Mouse (Mus musculus): Measurements from ENCODE around the gene Thoc5. TPM values are rescaled to one million over a fixed set of nuclear protein-coding genes. Genes with fewer than 3 reads are reported as not detected.

The Thoc5 gene
- 7.8 and 8.3 TPM in 2 replicates for polyA plus RNA-seq (2015; fragmentation: Nextera tagmentation; extraction: Ambion mirVana)

DNA sequence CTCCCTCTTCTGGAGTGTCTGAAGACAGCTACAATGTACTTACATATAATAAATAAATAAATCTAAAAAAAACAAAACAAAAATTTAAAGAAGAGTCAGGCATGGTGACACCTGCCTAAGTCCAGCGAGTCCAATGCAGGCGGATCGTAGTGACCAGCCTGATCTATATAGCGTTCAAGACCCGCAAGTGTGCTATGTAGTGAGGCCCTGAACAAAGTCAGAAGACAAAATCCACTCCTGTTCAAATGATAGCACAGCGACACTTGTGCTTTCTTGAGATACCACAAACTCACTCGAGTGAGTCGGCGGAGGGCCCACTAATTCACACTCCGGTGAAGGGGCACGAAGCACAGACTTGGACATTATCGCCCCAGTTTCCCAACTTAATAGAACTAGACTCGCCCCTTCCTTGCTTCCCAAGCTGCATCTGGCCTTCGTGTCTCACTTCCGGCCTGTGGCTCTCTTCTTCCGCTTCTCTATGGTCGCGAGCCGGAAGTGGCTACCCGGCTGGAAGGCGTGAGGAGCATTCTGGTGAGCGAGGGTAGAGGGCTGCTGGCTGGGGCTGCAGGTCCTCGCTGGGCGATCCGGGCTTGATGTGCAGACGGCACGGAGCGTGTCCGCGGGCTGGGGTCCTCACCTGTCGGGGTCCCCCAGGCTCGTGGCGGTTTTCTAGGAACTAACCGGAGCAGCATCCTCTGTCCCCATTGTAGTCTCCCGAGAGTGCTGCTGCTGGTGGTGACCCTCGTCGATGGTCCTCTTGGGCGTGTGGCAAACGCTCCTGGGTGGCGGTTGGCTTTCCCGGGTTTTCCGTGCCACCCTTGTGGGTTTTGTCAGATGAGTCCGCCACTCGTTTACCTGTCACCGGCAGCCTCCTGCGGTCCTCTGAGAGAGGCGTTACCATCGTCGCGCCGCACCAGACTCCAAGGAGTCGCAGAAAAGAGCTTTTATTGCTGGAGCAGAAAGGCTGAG lies at the start of gene Thoc5:
Gene Thoc5 (plus strand): TSS at position 473 of the 969 bp plus-strand sequence.
- Histone ChIP-seq H3K27me3 (ENCODE audit: insufficient read depth, low read length) (no peaks in the 10 kb centered on the region), H3K9me3 (ENCODE audit: low read length) (no peaks in the 10 kb centered on the region), H3K9ac (replicated peaks) (peak within 1 kb of the TSS; percentile 88), H3K4me1 (ENCODE audit: insufficient read depth) (peaks cover 7% of the 10 kb centered on the region), H3K4me3 (ENCODE audit: low read depth, low read length) (peak within 1 kb of the TSS; percentile 93), H3K36me3 (replicated peaks; ENCODE audit: insufficient read depth, low read length) (peaks cover 9% of the 10 kb centered on the region), H3K27ac (ENCODE audit: low read depth) (peak within 1 kb of the TSS; percentile 90), H3K4me2 (ENCODE audit: low read depth, low read length) (peak within 1 kb of the TSS; percentile 96)
- TF ChIP-seq EP300 (IDR thresholded peaks at IDR 0.05; ENCODE audit: low read depth) (no peak), CTCF (IDR thresholded peaks at IDR 0.05; ENCODE audit: low read depth) (no peak)
- DNase-seq (peak; percentile 84), ATAC-seq (peak; percentile 93)
- 2% methylated on average over 52 of the region's 52 CpGs for WGBS (ENCODE audit: insufficient replicate concordance)

DNA sequence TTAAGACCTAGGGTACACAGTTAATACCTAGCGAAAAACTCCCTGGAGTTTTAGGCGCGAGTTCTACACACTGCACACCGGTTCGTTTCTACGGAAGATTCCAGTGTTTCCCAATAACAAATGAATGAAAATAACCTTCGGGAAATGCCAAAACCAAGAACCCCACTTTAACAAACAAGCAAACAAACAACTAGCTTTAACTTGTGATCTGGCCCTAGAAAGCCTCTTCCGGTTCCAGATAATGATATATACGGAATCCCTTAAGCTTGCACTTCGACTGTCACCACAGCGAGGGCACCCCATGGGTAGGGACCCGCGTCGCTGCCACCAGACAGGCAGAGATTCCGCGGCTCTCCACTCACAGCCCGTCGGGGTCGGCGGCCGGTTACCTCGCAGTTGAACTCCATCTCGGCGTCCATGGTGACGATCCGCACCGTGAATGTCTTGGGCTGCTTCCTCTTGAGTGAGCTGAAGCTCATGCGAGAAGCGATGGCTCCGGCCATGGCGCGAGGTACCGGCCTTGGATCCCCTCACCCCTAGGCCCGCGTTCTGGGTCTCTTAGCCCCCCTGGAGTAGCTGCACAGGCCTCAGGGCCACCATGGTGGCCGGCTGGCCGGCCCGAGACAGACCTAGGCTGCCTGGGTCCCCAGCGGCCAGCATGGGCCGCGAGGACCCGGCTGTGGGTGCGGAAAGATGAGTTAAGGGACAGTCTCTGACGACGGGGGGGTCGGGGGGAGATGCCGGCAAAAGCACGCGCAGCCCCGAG lies 46.5 kb upstream of the Thoc5 start:
- 1% methylated on average over 50 of the region's 50 CpGs for WGBS (ENCODE audit: insufficient replicate concordance)
- Histone ChIP-seq H3K4me3 (ENCODE audit: low read depth, low read length) (peak overlapping the region; percentile 86), H3K9ac (replicated peaks) (peak overlapping the region; percentile 94), H3K27me3 (ENCODE audit: insufficient read depth, low read length) (no peaks in the 10 kb centered on the region), H3K36me3 (replicated peaks; ENCODE audit: insufficient read depth, low read length) (no peaks in the 10 kb centered on the region), H3K9me3 (ENCODE audit: low read length) (no peaks in the 10 kb centered on the region), H3K4me2 (ENCODE audit: low read depth, low read length) (peak overlapping the region; percentile 89), H3K27ac (ENCODE audit: low read depth) (peak overlapping the region; percentile 90), H3K4me1 (ENCODE audit: insufficient read depth) (peaks cover 12% of the 10 kb centered on the region)
- TF ChIP-seq EP300 (IDR thresholded peaks at IDR 0.05; ENCODE audit: low read depth) (no peak), CTCF (IDR thresholded peaks at IDR 0.05; ENCODE audit: low read depth) (no peak)
- ATAC-seq (peak; percentile 26), DNase-seq (peak; percentile 64)

DNA sequence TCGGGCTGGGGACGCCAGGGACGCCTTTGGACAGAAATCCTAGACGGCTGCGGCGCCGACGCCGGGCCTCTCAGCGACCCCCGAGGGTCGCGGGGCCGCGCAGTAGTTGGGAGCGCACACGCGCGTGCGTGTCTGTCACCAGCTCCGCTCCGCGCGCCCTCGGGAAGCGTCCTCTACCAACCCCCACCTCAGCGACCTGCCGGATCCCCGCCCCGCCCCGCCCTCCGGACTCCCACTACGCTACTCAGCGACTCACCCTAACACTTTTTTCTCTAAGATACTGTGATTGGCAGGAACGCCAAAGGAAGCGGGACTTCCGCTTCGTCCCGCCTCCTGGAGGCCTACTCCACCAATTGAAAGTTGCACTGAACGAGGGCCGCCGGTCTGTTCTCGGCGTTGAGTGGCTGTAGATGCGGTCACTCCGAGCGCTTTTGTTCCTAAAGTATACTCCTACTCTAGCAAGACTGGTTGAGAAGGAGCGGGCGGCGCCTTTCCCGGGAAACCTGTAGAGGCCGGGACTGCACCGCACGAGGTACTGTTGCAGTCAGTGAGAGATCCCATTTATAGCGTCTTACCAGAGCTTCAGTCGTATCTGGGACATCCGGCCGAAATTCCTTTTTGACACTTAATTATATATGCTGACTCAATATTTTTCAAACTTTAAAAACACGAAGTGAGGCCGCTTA lies 45.7 kb upstream of the Thoc5 start, which contains the start of gene Nf2:
Gene Nf2 (minus strand): TSS at position 279 of the 686 bp plus-strand sequence.
- Histone ChIP-seq H3K27ac (ENCODE audit: low read depth) (peak within 1 kb of the TSS; percentile 90), H3K4me1 (ENCODE audit: insufficient read depth) (peaks cover 12% of the 10 kb centered on the region), H3K4me3 (ENCODE audit: low read depth, low read length) (peak within 1 kb of the TSS; percentile 86), H3K27me3 (ENCODE audit: insufficient read depth, low read length) (no peaks in the 10 kb centered on the region), H3K4me2 (ENCODE audit: low read depth, low read length) (peak within 1 kb of the TSS; percentile 89), H3K9me3 (ENCODE audit: low read length) (no peaks in the 10 kb centered on the region), H3K9ac (replicated peaks) (peak within 1 kb of the TSS; percentile 94), H3K36me3 (replicated peaks; ENCODE audit: insufficient read depth, low read length) (no peaks in the 10 kb centered on the region)
- TF ChIP-seq CTCF (IDR thresholded peaks at IDR 0.05; ENCODE audit: low read depth) (no peak), EP300 (IDR thresholded peaks at IDR 0.05; ENCODE audit: low read depth) (peak; percentile 51; the same call in 1 of the 2 replicates)
- WGBS (ENCODE audit: insufficient replicate concordance), result under 1% methylated on average over 60 of the region's 60 CpGs
- ATAC-seq, result peak; percentile 99
- peak; percentile 95 for DNase-seq

DNA sequence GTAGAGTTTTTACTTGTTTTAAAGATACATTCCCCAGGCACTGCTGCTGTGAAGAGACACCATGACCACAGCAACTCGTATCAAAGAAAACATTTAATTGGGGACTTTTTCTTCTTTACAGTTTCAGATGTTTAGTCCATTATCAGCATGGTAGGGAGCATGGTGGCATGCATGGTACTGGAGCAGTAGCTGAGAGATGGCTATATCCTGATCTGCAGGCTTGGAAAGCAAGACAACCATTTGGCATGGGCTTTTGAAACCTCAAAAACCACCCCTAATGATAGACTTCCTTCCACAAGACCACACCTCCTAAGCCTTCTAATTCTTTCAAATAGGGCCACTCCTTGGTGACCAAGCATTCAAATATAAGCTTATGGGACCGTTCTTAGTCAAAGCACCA lies 44.7 kb upstream of the Thoc5 start:
- TF ChIP-seq EP300 (IDR thresholded peaks at IDR 0.05; ENCODE audit: low read depth) (no peak), CTCF (IDR thresholded peaks at IDR 0.05; ENCODE audit: low read depth) (no peak)
- ATAC-seq (no peak), DNase-seq (no peak)
- no peak overlapping the region for H3K4me3 ChIP-seq (ENCODE audit: low read depth, low read length)
- H3K27ac ChIP-seq (ENCODE audit: low read depth), result no peak overlapping the region
- H3K9ac ChIP-seq (replicated peaks), result no peak overlapping the region
- WGBS (ENCODE audit: insufficient replicate concordance), result 93% methylated on average over 2 of the region's 2 CpGs
- no peaks in the 10 kb centered on the region for H3K36me3 ChIP-seq (replicated peaks; ENCODE audit: insufficient read depth, low read length)
- no peak overlapping the region for H3K4me2 ChIP-seq (ENCODE audit: low read depth, low read length)
- H3K9me3 ChIP-seq (ENCODE audit: low read length), result no peaks in the 10 kb centered on the region
- H3K27me3 ChIP-seq (ENCODE audit: insufficient read depth, low read length), result no peaks in the 10 kb centered on the region
- H3K4me1 ChIP-seq (ENCODE audit: insufficient read depth), result peaks cover 12% of the 10 kb centered on the region

DNA sequence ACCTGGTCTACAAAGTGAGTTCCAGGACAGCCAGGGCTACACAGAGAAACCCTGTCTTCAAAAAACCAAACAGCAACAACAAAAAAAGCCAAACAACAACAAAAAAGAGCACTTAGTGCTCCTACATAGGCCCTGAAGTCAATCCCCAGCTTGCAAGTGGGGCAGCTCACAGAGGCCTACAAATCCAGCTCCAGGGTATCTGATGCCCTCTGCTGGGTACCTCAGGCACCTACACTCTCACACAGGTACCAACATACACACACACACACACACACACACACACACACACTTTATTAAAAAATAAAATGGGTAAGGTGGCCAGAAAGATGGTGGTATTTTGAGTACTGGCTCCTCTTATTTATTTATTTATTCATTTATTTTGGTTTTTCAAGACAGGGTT lies 42.1 kb upstream of the Thoc5 start:
- TF ChIP-seq EP300 (IDR thresholded peaks at IDR 0.05; ENCODE audit: low read depth), result no peak
- peak; percentile 20; the same call in 1 of the 2 replicates for TF ChIP-seq CTCF (IDR thresholded peaks at IDR 0.05; ENCODE audit: low read depth)
- Histone ChIP-seq H3K4me1 (ENCODE audit: insufficient read depth) (peaks cover under 1% of the 10 kb centered on the region), H3K4me2 (ENCODE audit: low read depth, low read length) (no peak overlapping the region), H3K9me3 (ENCODE audit: low read length) (no peaks in the 10 kb centered on the region), H3K36me3 (replicated peaks; ENCODE audit: insufficient read depth, low read length) (no peaks in the 10 kb centered on the region), H3K27me3 (ENCODE audit: insufficient read depth, low read length) (no peaks in the 10 kb centered on the region), H3K4me3 (ENCODE audit: low read depth, low read length) (no peak overlapping the region), H3K27ac (ENCODE audit: low read depth) (no peak overlapping the region), H3K9ac (replicated peaks) (no peak overlapping the region)
- ATAC-seq, result no peak
- DNase-seq, result no peak

All from liver, postnatal 0 days (tissue).